ENCODE assay signal across 8 mouse cellular contexts in genomic region chr3:88424605-88425329, GRCm38 (mm10). TPM values are rescaled to one million over a fixed set of nuclear protein-coding genes. Genes with fewer than 3 reads are reported as not detected.
DNase-seq lines count a peak whose midpoint lies in the region; ATAC-seq and TF ChIP-seq lines count a peak whose summit lies in the region.

Gene Slc25a44 (minus strand): TSS chr3:88425139.

- TF ChIP-seq CTCF in gastrocnemius, adult 2 months (IDR thresholded peaks at IDR 0.05), result no peak
- TF ChIP-seq CTCF in hindbrain, postnatal 0 days (IDR thresholded peaks at IDR 0.05; ENCODE audit: low read depth), result no peak
- no peak for TF ChIP-seq CTCF in left cerebral cortex, adult 2 months (IDR thresholded peaks at IDR 0.05)

- peaks cover 17% of the 10 kb centered on the region; the same call in 1 of the 2 replicates for H3K36me3 ChIP-seq in hindbrain, postnatal 0 days (ENCODE audit: insufficient read depth, low read length)

- peak; percentile 99 for DNase-seq in ZHBTc4 (ENCODE audit: low read depth, low spot score)
- DNase-seq in gastrocnemius, adult 2 months, result peak; percentile 93
- DNase-seq in hindbrain, postnatal 0 days (ENCODE audit: low spot score), result peak; percentile 99
- DNase-seq in left cerebral cortex, adult 2 months (ENCODE audit: extremely low spot score in 1 of 2, low spot score in 2 of 2), result peak; percentile 92 to 93
- DNase-seq in right cerebral cortex, adult 2 months (ENCODE audit: low spot score in 2 of 2), result peak; percentile 96 to 97
- DNase-seq in urinary bladder, postnatal 14 days (ENCODE audit: low spot score), result peak; percentile 95

- H3K27me3 ChIP-seq in hindbrain, postnatal 0 days (ENCODE audit: insufficient read depth, low read length), result no peaks in the 10 kb centered on the region

- H3K9ac ChIP-seq in hindbrain, postnatal 0 days (replicated peaks; ENCODE audit: low read length), result peak within 1 kb of the TSS; percentile 71

- intact Hi-C loops in gastrocnemius, adult 2 months (cut with DNase I), result loop anchor here (5.0 kb wide), 1 partner anchor 43 kb away; no protein-coding TSS in a partner anchor
- intact Hi-C loops in left cerebral cortex, adult 2 months (cut with DNase I), result loop anchor here (2.0 to 5.0 kb wide), 2 partner anchors 14 to 43 kb away; partner anchors contain the start of gene Pmf1

- WGBS in hindbrain, postnatal 0 days, result under 1% methylated on average over 35 of the region's 35 CpGs

- no peaks in the 10 kb centered on the region for H3K9me3 ChIP-seq in hindbrain, postnatal 0 days (ENCODE audit: low read length)

- ATAC-seq in common myeloid progenitor, adult 5-6 weeks (replicated peaks; ENCODE audit: low read depth, poor library complexity, severe bottlenecking), result peak; percentile 99
- ATAC-seq in hindbrain, postnatal 0 days, result peak; percentile 98
- peak; percentile 88 for ATAC-seq in megakaryocyte, adult 5-6 weeks (ENCODE audit: poor library complexity, severe bottlenecking)

- H3K4me1 ChIP-seq in hindbrain, postnatal 0 days (ENCODE audit: insufficient read depth, low read length), result peaks cover 10% of the 10 kb centered on the region

- H3K27ac ChIP-seq in gastrocnemius, adult 2 months, result peak within 1 kb of the TSS; percentile 92
- peak within 1 kb of the TSS; percentile 83 for H3K27ac ChIP-seq in hindbrain, postnatal 0 days
- peak within 1 kb of the TSS; percentile 93 for H3K27ac ChIP-seq in left cerebral cortex, adult 2 months

- peak within 1 kb of the TSS; percentile 79 for H3K4me3 ChIP-seq in gastrocnemius, adult 2 months
- peak within 1 kb of the TSS; percentile 82 for H3K4me3 ChIP-seq in hindbrain, postnatal 0 days (ENCODE audit: low read length)
- H3K4me3 ChIP-seq in left cerebral cortex, adult 2 months, result peak within 1 kb of the TSS; percentile 81

- H3K4me2 ChIP-seq in hindbrain, postnatal 0 days (ENCODE audit: low read depth, low read length), result peak within 1 kb of the TSS; percentile 70

RNA-seq across cellular contexts. Expression of gene Slc25a44, which starts in this region (rescaled TPM):
- 16.8 and 17.1 TPM in 2 replicates for total RNA-seq in common myeloid progenitor, adult 5-6 weeks (2017)
- 10 to 100 TPM; 16.1 to 18.5 TPM for total RNA-seq in gastrocnemius, adult 2 months (2021)
- total RNA-seq in hindbrain, postnatal 0 days (2014; rRNA removed), result 68.3 and 68.6 TPM in 2 replicates
- polyA plus RNA-seq in hindbrain, postnatal 0 days (2015; fragmentation: Nextera tagmentation; extraction: Ambion mirVana), result 31.9 and 34.1 TPM in 2 replicates
- total RNA-seq in left cerebral cortex, adult 2 months (2021), result 10 to 100 TPM; 75.8 to 77.6 TPM
- 11.4 and 11.6 TPM in 2 replicates for total RNA-seq in megakaryocyte, adult 5-6 weeks (2015)
- 17.4 and 18.7 TPM in 2 replicates for total RNA-seq in megakaryocyte, adult 5-6 weeks (2017)

Comparison
In these comparisons a context has a peak if more than half of its experiments do, and no peak if none do; other contexts are left out.
1. Peak in every context shown above with its lines: DNase-seq, ATAC-seq, H3K4me3 ChIP-seq and H3K27ac ChIP-seq.